Mouse (Mus musculus) retina, postnatal 1 day (tissue): ENCODE data around the gene Padi2.

Source experiments
- DNase-seq: peaks from one replicate; pipeline ENCODE4 v3.0.0-alpha.2; 2012

The Padi2 gene

GRCm38 (mm10) chr4:140881771-140882170 is 24.4 kb upstream of the Padi2 start:
- DNase-seq: peak; percentile 67

DNA sequence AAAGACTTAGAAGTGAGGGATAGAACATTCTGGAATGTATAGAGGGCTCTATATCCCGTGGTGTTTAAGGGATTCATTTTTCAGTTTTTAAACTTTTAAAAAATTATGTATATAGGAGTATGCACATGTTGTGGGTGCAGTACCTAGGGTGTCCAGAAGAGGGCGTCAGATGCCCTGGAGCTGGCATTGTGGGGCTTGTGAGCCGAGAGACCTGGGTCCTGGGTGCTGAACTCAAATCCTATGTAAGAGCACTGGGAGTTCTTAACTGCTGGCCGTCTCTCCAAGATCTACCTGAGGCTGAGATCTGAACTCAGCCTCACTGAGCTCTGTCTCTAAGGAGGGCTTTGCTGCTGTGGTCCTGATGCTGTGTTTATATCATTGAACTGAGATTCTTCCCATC is 23.8 kb upstream of the Padi2 start:
- no peak for DNase-seq

GRCm38 (mm10) chr4:140882981-140883380 is 23.2 kb upstream of the Padi2 start:
- DNase-seq: no peak

DNA sequence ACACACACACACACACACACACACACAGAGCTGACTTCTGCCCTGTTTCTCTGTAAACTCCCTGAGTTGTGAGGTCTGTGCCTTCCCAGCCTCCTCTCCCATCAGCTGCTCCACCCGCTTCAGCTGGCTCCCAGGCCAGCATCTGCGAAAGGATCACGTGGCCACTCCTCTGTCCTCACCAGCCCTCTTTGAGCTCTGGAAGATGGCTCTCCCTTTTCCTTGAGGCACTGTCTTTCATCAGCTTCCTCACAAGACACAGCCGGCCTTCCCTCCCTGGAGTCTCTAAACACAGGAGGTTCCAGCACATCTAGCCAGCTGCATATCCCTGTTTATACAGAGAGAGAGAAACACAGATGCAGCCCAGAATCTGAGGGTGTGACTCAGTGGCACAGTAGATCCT is 22.3 kb upstream of the Padi2 start:
- peak; percentile 39 for DNase-seq

DNA sequence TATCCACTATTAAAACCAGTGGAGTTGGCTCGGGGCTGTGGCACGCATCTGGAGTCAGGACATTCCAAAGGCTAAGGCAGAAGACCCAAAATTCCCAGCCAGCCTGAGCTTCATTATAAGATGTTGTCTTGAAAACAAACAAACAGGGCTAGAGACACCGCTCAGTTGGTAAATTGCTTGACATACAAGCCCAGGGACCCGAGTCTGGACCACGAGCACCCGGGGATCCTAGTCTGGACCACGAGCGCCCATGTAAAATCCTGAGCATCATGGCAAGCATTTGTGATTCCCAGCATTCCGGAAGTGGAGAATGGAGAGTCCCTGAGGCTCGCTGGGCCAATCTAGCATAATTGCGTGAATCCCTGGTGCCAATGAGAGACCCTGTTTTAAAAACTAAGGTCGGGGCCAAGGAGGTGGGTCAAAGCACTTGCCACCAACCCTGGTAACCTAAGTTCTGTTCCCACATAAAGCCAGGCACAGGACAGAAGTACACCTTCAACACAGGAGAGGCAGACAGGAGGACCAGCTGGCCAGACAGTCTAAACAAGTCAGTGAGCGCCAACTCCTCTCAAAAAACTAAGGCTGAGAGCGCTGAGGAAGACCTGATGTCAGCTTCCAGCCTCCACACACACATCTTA is 14.5 kb upstream of the Padi2 start:
- DNase-seq: no peak

DNA sequence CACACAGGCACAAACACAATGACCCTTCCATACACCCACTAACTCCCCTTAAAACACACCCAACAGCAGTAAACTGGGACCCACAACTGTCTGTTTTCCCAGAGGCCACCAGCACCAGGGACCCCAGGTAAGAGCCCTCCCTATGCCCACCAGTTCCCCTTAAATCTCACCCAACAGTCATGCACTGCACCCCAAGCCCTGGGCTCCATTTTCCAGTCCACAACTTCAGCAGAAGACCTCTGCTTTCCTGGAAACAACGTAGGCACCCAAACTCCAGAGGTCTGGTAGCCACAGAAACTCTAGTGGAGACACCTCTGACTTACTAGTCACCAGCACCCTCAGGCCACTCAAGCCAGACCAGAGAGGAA is 14.0 kb upstream of the Padi2 start:
- no peak for DNase-seq

DNA sequence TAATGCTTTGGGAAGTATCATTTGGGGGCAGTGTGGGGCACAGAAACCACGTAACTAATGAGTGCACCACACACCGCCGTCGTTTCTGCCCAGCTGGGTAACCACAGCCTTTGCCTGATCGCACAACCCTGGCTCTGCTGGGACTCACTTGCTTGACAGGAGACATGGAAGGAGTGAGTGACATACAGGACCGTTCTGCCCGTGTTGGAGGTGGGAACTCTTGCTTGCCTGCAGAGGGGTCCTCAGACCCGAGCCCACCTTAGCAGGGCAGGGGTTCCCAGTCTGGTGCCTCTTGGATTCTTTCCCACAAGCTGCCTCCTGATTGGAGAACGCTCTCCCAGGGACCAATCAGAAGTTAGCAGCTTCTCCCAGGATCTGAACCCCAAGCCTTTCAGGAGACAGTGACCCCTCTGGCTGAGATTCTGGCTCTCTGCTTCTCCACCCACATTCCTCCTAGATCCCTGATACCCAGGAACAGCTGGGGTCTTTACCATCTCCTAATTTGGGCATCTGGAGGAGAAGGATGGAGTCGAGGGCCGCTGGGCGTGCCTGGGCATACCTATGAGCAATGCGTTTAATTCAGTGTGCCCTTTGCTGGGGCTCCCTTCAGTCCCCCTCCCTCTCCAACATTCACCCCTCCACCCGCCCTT is 1.2 kb upstream of the Padi2 start:
- no peak for DNase-seq

GRCm38 (mm10) chr4:140905426-140905871 is 695 bp upstream of the Padi2 start:
- no peak for DNase-seq

- DNase-seq: no peak
Measured at GRCm38 (mm10) chr4:140906827-140907280, 710 bp downstream of the Padi2 start.

DNA sequence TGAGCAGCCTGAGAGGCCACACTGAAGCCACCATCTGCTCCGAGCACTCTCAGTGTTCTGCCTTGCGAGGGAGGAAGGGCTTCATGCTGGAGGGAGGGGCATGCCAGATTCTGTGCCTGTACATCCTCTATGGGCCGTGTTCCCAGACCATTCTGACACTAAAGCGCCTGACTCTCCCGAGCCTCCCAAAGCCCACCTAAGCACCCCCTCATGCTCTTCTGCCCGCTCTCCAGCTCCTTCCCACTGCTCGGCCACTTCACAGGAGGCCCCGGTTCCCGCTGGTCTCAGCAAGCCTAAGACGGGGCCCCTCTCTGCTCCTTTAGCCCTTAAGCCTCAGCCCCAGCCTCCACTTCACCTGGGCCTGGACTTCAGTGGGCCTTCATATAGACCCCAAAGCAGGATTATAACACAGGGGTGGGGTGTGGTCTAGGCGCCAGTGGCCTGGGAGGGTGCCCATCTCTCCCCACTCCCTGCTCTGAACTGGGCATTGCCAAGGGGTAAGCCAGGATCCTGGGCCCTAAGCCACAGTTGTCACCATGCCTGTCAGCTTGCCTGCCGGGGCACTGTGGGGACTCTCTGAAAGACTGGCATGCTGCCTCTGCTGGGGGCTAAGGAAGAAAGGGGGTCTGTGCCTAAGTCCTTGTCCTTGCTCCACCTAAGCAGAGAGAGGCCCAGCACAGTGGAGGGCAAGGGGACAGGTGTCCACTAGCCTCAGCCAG is 1.3 kb downstream of the Padi2 start:
- no peak for DNase-seq

- no peak for DNase-seq
Measured at GRCm38 (mm10) chr4:140908627-140909026, 2.5 kb downstream of the Padi2 start.

DNA sequence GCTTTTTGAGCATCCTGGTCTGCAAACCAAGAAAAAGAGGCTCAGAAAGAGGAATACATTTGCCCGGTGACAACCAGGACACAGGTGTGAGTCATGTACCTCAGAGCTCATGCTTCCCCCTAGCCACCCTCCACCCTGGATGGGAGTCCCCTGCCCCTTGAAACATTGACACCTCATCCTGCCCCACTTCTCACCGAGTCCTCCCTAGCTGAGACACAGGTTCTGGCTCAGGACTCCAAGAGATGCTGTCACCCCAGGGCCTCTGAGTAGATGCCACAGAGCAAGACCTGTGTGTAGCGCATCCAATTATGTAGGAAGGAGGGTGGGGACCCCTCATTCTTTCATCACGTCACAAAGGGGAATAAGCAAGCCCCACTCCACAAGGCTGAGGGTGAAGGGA is 3.4 kb downstream of the Padi2 start:
- DNase-seq: no peak

DNA sequence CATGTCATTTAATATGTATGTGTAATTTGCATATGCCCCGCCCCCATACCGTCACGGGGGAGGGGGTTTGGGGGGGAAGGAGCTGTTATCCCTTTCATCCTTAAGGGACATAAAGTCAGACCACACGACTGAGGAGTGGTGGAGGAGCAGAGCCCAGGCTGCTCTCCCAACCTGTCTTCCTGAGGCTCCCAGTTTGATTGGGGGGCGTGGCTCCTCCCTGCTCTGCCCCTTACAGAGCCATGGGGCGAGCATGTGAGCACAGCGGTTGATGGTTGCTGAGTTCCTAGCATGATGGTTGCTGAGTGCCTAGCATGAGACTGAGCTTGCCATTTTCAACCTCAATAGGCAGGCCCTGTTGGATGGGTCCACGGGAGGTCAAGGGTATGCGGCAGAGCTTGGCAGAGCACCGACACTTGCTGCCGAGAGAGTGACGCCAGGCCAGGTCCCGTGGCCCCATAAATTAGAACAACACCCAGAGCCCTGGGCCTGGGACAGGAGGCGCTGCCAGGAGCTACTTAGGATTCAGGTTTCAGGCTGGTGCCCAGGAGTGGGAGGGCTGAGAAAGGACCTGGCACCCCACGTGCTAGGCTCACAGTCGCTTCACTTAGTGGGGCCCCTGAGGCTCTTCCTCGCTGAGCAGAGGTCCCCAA is 4.6 kb downstream of the Padi2 start:
- DNase-seq: no peak

GRCm38 (mm10) chr4:140911416-140911815 is 5.3 kb downstream of the Padi2 start:
- DNase-seq: no peak

- DNase-seq: no peak
Measured at GRCm38 (mm10) chr4:140912271-140912833, 6.2 kb downstream of the Padi2 start.

DNA sequence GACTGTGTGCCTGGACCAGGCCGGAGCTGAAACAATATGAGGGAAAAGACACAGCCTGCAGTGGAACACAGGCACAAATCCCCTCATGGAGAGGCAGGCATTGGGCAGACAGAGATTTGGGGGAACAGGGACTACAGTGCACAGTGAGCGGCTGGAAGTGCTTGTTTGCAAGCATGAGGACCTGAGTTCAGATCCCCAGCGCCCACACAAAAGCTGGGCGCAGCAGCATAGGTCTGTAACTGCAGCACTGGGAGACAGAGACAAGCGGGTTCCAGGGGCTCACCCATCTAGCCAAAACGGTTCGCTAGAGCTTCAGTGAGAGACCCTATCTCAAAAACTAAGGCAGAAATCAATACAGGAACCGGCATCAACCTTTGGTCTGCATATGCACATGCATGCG is 7.4 kb downstream of the Padi2 start:
- no peak for DNase-seq

GRCm38 (mm10) chr4:140914731-140915131 is 8.6 kb downstream of the Padi2 start:
- DNase-seq: peak; percentile 37

DNA sequence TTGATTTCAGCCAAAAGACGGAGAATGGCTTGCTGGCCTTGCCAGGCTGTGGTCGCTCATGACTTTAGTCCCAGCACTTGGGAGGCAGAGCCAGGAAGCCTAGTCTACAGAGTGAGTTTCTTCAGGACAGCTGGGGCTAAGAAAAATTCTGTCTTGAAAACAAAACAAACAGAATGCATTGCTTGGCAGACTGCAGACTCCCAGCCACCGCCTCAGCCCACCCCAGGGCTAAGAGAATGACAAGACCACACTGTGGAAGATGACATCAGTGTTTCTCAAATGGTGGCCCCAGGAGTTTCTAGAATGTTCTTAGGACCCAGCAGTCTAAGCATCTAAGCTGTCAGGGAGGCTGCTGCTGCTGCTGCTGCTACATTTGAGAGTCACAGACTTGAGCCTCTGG is 9.1 kb downstream of the Padi2 start:
- no peak for DNase-seq

- DNase-seq: no peak
Measured at GRCm38 (mm10) chr4:140916296-140916695, 10.2 kb downstream of the Padi2 start.

DNA sequence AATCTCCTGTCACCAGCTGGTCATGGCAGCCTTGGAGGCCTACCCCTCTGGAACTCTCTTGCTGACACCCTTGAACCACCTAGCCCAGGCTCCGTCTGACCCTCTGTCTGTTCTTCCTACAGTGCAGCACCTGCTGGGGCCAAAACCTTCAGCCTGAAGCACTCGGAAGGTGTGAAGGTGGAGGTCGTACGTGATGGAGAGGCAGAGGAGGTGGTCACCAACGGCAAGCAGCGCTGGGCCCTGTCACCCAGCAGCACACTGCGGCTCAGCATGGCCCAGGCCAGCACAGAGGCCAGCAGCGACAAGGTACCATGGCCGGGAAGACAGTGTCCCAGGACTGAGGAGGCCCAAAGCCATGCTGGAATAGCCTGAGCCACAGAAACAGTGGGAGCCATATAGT is 11.3 kb downstream of the Padi2 start:
- no peak for DNase-seq

- no peak for DNase-seq
Measured at GRCm38 (mm10) chr4:140919974-140920836, 14.1 kb downstream of the Padi2 start.

DNA sequence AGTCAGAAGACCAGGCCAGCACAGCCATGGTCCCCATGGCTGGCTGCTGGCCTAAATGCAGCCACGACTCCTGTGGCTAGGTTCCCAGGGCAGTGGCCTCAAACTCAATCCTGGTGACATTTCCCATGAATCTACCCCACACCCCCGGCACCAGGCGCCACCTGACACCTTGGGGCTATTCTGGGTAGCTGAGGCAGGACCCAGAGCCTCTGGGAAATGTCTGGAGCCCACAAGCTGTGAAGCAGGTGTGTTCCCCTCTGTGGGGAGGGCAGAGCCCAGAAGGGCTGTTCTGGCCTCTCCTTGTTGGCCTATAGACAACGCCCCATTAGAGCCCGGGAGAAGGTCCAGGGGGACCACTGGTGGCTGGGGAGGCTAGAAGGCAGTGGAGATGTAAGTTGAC is 16.4 kb downstream of the Padi2 start:
- DNase-seq: no peak
